Mouse (Mus musculus): ENCODE measurements at regions not wholly inside any gene's neighbourhood (a gene's known extent, or its start where the extent isn't known, plus 50 kb on each side); places are given as distances from the start of the nearest gene placed in this dataset.

- peak; percentile 66 for TF ChIP-seq CTCF (IDR thresholded peaks at IDR 0.05; ENCODE audit: insufficient read depth, low read length)
- no peak for TF ChIP-seq POLR2A (IDR thresholded peaks at IDR 0.05; ENCODE audit: borderline replicate concordance, extremely low read depth, low read depth, low read length)
- 9% methylated on average over 2 of the region's 2 CpGs for WGBS
Measured at GRCm38 (mm10) chr2:178542032-178542431, 111.7 kb downstream of the Cdh26 start.

GRCm38 (mm10) chr2:178544411-178544810 is 114.1 kb downstream of the Cdh26 start:
- DNase-seq = no peak
- no peak overlapping the region for H3K4me3 ChIP-seq (replicated peaks; ENCODE audit: extremely low read depth, low read depth, low read length)
- no peaks in the 10 kb centered on the region for H3K4me1 ChIP-seq (ENCODE audit: control insufficient read depth, insufficient read depth, low read length)
- 36% methylated on average over 1 of the region's 1 CpGs for WGBS
- TF ChIP-seq CTCF (IDR thresholded peaks at IDR 0.05; ENCODE audit: insufficient read depth, low read length) = no peak
- no peak for TF ChIP-seq POLR2A (IDR thresholded peaks at IDR 0.05; ENCODE audit: borderline replicate concordance, extremely low read depth, low read depth, low read length)

More at GRCm38 (mm10) chr2:178542032-178542431, 111.7 kb downstream of the Cdh26 start:
- Histone ChIP-seq H3K4me3 (replicated peaks; ENCODE audit: extremely low read depth, low read depth, low read length) (no peak overlapping the region), H3K4me1 (ENCODE audit: control insufficient read depth, insufficient read depth, low read length) (no peaks in the 10 kb centered on the region)
- DNase-seq = peak; percentile 39

- no peaks in the 10 kb centered on the region for H3K4me1 ChIP-seq (ENCODE audit: control insufficient read depth, insufficient read depth, low read length)
- 61% methylated on average over 15 of the region's 15 CpGs for WGBS
- H3K4me3 ChIP-seq (replicated peaks; ENCODE audit: extremely low read depth, low read depth, low read length) = no peak overlapping the region
- no peak for DNase-seq
- no peak for TF ChIP-seq CTCF (IDR thresholded peaks at IDR 0.05; ENCODE audit: insufficient read depth, low read length)
- TF ChIP-seq POLR2A (IDR thresholded peaks at IDR 0.05; ENCODE audit: borderline replicate concordance, extremely low read depth, low read depth, low read length) = no peak
Measured at GRCm38 (mm10) chr2:178545601-178546352, 115.4 kb downstream of the Cdh26 start.

- Histone ChIP-seq H3K4me1 (ENCODE audit: control insufficient read depth, insufficient read depth, low read length) (no peaks in the 10 kb centered on the region), H3K4me3 (replicated peaks; ENCODE audit: extremely low read depth, low read depth, low read length) (no peak overlapping the region)
- DNase-seq = no peak
- TF ChIP-seq CTCF (IDR thresholded peaks at IDR 0.05; ENCODE audit: insufficient read depth, low read length) (no peak), POLR2A (IDR thresholded peaks at IDR 0.05; ENCODE audit: borderline replicate concordance, extremely low read depth, low read depth, low read length) (no peak)
- 82% methylated on average over 3 of the region's 3 CpGs for WGBS
Measured at GRCm38 (mm10) chr2:178546353-178546720, 116.0 kb downstream of the Cdh26 start.

GRCm38 (mm10) chr2:178546888-178547287 is 116.6 kb downstream of the Cdh26 start:
- DNase-seq = no peak
- no peak for TF ChIP-seq CTCF (IDR thresholded peaks at IDR 0.05; ENCODE audit: insufficient read depth, low read length)
- no peak for TF ChIP-seq POLR2A (IDR thresholded peaks at IDR 0.05; ENCODE audit: borderline replicate concordance, extremely low read depth, low read depth, low read length)
- H3K4me3 ChIP-seq (replicated peaks; ENCODE audit: extremely low read depth, low read depth, low read length) = no peak overlapping the region
- no peaks in the 10 kb centered on the region for H3K4me1 ChIP-seq (ENCODE audit: control insufficient read depth, insufficient read depth, low read length)
- WGBS = 53% methylated on average over 3 of the region's 3 CpGs

- no peak for DNase-seq
- no peak for TF ChIP-seq POLR2A (IDR thresholded peaks at IDR 0.05; ENCODE audit: borderline replicate concordance, extremely low read depth, low read depth, low read length)
- no peak for TF ChIP-seq CTCF (IDR thresholded peaks at IDR 0.05; ENCODE audit: insufficient read depth, low read length)
- Histone ChIP-seq H3K4me1 (ENCODE audit: control insufficient read depth, insufficient read depth, low read length) (no peaks in the 10 kb centered on the region), H3K4me3 (replicated peaks; ENCODE audit: extremely low read depth, low read depth, low read length) (no peak overlapping the region)
- WGBS = 81% methylated on average over 6 of the region's 6 CpGs
Measured at GRCm38 (mm10) chr2:178548937-178549336, 118.6 kb downstream of the Cdh26 start.

GRCm38 (mm10) chr2:178553736-178554135 is 123.4 kb downstream of the Cdh26 start:
- no peak overlapping the region for H3K4me3 ChIP-seq (replicated peaks; ENCODE audit: extremely low read depth, low read depth, low read length)
- TF ChIP-seq POLR2A (IDR thresholded peaks at IDR 0.05; ENCODE audit: borderline replicate concordance, extremely low read depth, low read depth, low read length) (no peak), CTCF (IDR thresholded peaks at IDR 0.05; ENCODE audit: insufficient read depth, low read length) (no peak)
- H3K4me1 ChIP-seq (ENCODE audit: control insufficient read depth, insufficient read depth, low read length) = no peaks in the 10 kb centered on the region
- no peak for DNase-seq
- 64% methylated on average over 4 of the region's 4 CpGs for WGBS

- Histone ChIP-seq H3K4me3 (replicated peaks; ENCODE audit: extremely low read depth, low read depth, low read length) (no peak overlapping the region), H3K4me1 (ENCODE audit: control insufficient read depth, insufficient read depth, low read length) (no peaks in the 10 kb centered on the region)
- 73% methylated on average over 3 of the region's 3 CpGs for WGBS
- TF ChIP-seq POLR2A (IDR thresholded peaks at IDR 0.05; ENCODE audit: borderline replicate concordance, extremely low read depth, low read depth, low read length) = no peak
- no peak for TF ChIP-seq CTCF (IDR thresholded peaks at IDR 0.05; ENCODE audit: insufficient read depth, low read length)
- DNase-seq = no peak
Measured at GRCm38 (mm10) chr2:178555692-178556340, 125.5 kb downstream of the Cdh26 start.

GRCm38 (mm10) chr2:178557934-178558333 is 127.6 kb downstream of the Cdh26 start:
- 25% methylated on average over 9 of the region's 9 CpGs for WGBS
- no peak for TF ChIP-seq CTCF (IDR thresholded peaks at IDR 0.05; ENCODE audit: insufficient read depth, low read length)
- no peak for TF ChIP-seq POLR2A (IDR thresholded peaks at IDR 0.05; ENCODE audit: borderline replicate concordance, extremely low read depth, low read depth, low read length)
- Histone ChIP-seq H3K4me3 (replicated peaks; ENCODE audit: extremely low read depth, low read depth, low read length) (no peak overlapping the region), H3K4me1 (ENCODE audit: control insufficient read depth, insufficient read depth, low read length) (no peaks in the 10 kb centered on the region)
- DNase-seq = no peak

GRCm38 (mm10) chr2:178563287-178563686 is 133.0 kb downstream of the Cdh26 start:
- Histone ChIP-seq H3K4me1 (ENCODE audit: control insufficient read depth, insufficient read depth, low read length) (no peaks in the 10 kb centered on the region), H3K4me3 (replicated peaks; ENCODE audit: extremely low read depth, low read depth, low read length) (no peak overlapping the region)
- DNase-seq = no peak
- WGBS = 71% methylated on average over 7 of the region's 7 CpGs
- no peak for TF ChIP-seq CTCF (IDR thresholded peaks at IDR 0.05; ENCODE audit: insufficient read depth, low read length)
- no peak for TF ChIP-seq POLR2A (IDR thresholded peaks at IDR 0.05; ENCODE audit: borderline replicate concordance, extremely low read depth, low read depth, low read length)
